Mouse (Mus musculus): ENCODE measurements around the gene Lrp10.

Lrp10 gene

GRCm38 (mm10) chr14:54433941-54434531 is 29.9 kb upstream of the Lrp10 start:
- no peak for DNase-seq

GRCm38 (mm10) chr14:54435194-54435918 is 28.6 kb upstream of the Lrp10 start:
- no peak for DNase-seq

GRCm38 (mm10) chr14:54439155-54439554 is 24.8 kb upstream of the Lrp10 start:
- no peak for DNase-seq

GRCm38 (mm10) chr14:54439610-54440009 is 24.3 kb upstream of the Lrp10 start:
- DNase-seq, result no peak

GRCm38 (mm10) chr14:54440538-54440937 is 23.4 kb upstream of the Lrp10 start:
- DNase-seq, result no peak

GRCm38 (mm10) chr14:54441365-54441764 is 22.6 kb upstream of the Lrp10 start:
- no peak for DNase-seq

GRCm38 (mm10) chr14:54442548-54442947 is 21.4 kb upstream of the Lrp10 start:
- DNase-seq, result no peak

GRCm38 (mm10) chr14:54443196-54443595 is 20.7 kb upstream of the Lrp10 start:
- DNase-seq, result peak in 1 of 2 experiments; percentile 32

- DNase-seq, result peak; percentile 29 to 38
Observed at GRCm38 (mm10) chr14:54443712-54444618, 20.0 kb upstream of the Lrp10 start.

- no peak for DNase-seq
Observed at GRCm38 (mm10) chr14:54445476-54445875, 18.5 kb upstream of the Lrp10 start.

- DNase-seq, result no peak
Observed at GRCm38 (mm10) chr14:54453566-54453965, 10.4 kb upstream of the Lrp10 start.

GRCm38 (mm10) chr14:54454669-54455528 is 9.0 kb upstream of the Lrp10 start:
- DNase-seq, result no peak

- DNase-seq, result no peak
Observed at GRCm38 (mm10) chr14:54457907-54458569, 5.9 kb upstream of the Lrp10 start.

GRCm38 (mm10) chr14:54462146-54462545 is 1.8 kb upstream of the Lrp10 start:
- DNase-seq, result no peak

- DNase-seq, result no peak
Observed at GRCm38 (mm10) chr14:54463108-54463958, 604 bp upstream of the Lrp10 start.

- DNase-seq, result peak; percentile 81 to 87
Observed at GRCm38 (mm10) chr14:54464293-54465005, 512 bp downstream of the Lrp10 start.

- DNase-seq, result no peak
Observed at GRCm38 (mm10) chr14:54471467-54471866, 7.5 kb downstream of the Lrp10 start.

- no peak for DNase-seq
Observed at GRCm38 (mm10) chr14:54472671-54473070, 8.7 kb downstream of the Lrp10 start.

GRCm38 (mm10) chr14:54474744-54475143 is 10.8 kb downstream of the Lrp10 start:
- DNase-seq, result no peak
